Mouse (Mus musculus) embryonic facial prominence, embryonic 13.5 days (tissue): ENCODE measurements at regions not wholly inside any gene's neighbourhood (a gene's known extent, or its start where the extent isn't known, plus 50 kb on each side); places are given as distances from the start of the nearest gene placed in this dataset.

Source experiments
- ATAC-seq: fragments of 200-750 bp; cut with Nextera tagmentation; 2 replicates; pipeline ENCODE4 v1.8.0; 2017; ENCODE audit warnings: low read depth; ENCODE audit not compliant: insufficient number of reproducible peaks, insufficient read depth, low FRiP score, low TSS enrichment
- H3K27ac ChIP-seq: fragments of 300-500 bp; sonication (generic); 2 replicates; pipeline ENCODE4 v1.5.1; 2015; ENCODE audit warnings: moderate library complexity, mild to moderate bottlenecking, inconsistent platforms
- H3K27me3 ChIP-seq: fragments of 300-500 bp; sonication (generic); 2 replicates; pipeline ENCODE4 v1.6.1; 2015; ENCODE audit warnings: mild to moderate bottlenecking, inconsistent platforms
- H3K36me3 ChIP-seq: fragments of 300-500 bp; sonication (generic); 2 replicates; pipeline ENCODE4 v1.6.1; 2015; ENCODE audit warnings: mild to moderate bottlenecking, inconsistent platforms
- H3K4me1 ChIP-seq: fragments of 300-500 bp; sonication (generic); 2 replicates; pipeline ENCODE4 v1.6.1; 2015; ENCODE audit warnings: inconsistent platforms
- H3K4me2 ChIP-seq: fragments of 300-500 bp; sonication (generic); 2 replicates; pipeline ENCODE4 v1.6.1; 2015; ENCODE audit warnings: moderate library complexity, mild to moderate bottlenecking, inconsistent platforms
- H3K4me3 ChIP-seq: fragments of 300-500 bp; sonication (generic); 2 replicates; pipeline ENCODE4 v1.5.1; 2015; ENCODE audit warnings: mild to moderate bottlenecking, inconsistent platforms
- H3K9ac ChIP-seq: fragments of 300-500 bp; sonication (generic); 2 replicates; pipeline ENCODE4 v1.6.1; 2015; ENCODE audit warnings: mild to moderate bottlenecking, inconsistent platforms
- H3K9me3 ChIP-seq: fragments of 300-500 bp; sonication (generic); 2 replicates; pipeline ENCODE4 v1.6.1; 2016; ENCODE audit warnings: inconsistent platforms
- WGBS: fragments of 180-500 bp; shearing (Covaris S2); methylation state at CpG from one replicate; pipeline ENCODE4 v1.1.7; 2015; ENCODE audit warnings: mixed read lengths; 5-methylcytosine and 5-hydroxymethylcytosine counted together

DNA sequence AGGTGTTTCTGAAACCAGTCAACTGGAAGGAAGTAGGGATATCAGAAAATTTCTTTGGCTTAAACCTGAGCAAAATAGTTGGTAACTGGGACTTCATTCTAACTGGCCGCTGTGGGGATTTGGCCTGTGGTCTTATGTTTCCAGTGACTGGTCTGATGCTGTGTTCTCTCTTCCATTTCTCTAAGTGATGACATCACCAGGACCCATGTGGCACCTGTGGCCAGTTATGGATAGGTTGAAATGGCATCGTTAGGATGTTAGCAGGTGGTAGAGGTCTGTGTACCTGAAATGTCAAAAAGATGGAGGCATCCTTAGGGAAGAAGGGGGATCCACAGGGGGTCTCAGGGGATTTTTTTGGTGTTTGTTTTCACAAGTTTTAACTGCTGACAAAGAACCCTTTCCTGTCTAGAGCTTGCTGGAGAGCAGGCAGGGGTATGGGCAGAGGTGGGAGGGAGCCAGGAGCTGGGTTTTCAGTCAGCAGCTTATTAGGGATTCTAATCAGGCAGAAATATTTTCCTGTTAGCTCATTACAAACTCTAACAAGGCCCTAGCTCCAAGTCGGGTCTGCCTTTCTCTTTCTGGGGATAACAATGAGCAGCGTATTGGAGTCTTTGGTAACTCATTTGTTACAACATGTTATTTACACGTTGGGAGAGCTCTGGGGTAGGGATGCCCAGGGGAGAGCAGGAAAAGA lies 170.2 kb downstream of the Adck1 start:
- Histone ChIP-seq H3K36me3 (no peaks in the 10 kb centered on the region), H3K9me3 (no peaks in the 10 kb centered on the region), H3K4me1 (peaks cover 13% of the 10 kb centered on the region), H3K4me2 (no peak overlapping the region), H3K9ac (no peak overlapping the region), H3K27ac (no peak overlapping the region), H3K4me3 (no peak overlapping the region), H3K27me3 (no peaks in the 10 kb centered on the region)
- ATAC-seq: no peak
- 63% methylated on average over 5 of the region's 5 CpGs for WGBS

DNA sequence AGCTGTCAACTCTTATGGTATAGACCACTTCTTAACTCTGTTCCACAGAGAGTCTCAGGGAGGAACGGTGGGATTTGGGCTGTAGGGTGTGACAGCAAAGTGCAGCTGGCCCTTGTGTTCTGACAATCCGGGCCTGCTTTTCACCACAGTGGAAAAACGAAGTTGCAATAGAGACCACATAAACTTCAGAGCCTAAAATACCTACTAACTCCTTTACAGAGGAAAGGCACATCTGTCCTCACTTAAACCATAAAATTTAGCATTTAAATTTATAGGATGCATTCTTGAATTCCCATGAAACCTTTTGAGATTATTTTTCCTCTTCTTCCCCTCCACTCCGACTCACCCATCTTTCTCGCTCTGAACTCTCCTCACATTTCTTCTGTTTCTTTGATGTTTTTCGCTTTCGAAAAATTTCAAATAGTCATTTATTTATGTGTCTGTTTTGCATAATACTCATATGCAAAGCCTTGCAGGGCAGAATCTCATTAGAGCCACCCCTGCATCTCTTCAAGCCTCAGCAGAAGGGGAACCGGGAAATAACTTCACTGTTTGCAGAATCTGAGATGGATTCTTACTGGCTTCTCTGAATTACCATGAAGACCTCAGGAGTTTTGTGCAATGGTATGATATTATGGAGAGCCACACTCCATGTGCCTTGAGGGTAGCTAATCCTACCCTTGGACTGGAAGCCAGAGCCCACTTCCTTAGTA lies 172.1 kb downstream of the Adck1 start:
- H3K36me3 ChIP-seq: no peaks in the 10 kb centered on the region
- ATAC-seq: peak; percentile 57; the same call in 1 of the 2 replicates
- peak overlapping the region; percentile 81 for H3K27ac ChIP-seq
- H3K27me3 ChIP-seq: no peaks in the 10 kb centered on the region
- H3K4me1 ChIP-seq: peaks cover 13% of the 10 kb centered on the region
- 30% methylated on average over 8 of the region's 8 CpGs for whole genome bisulfite sequencing
- no peak overlapping the region for H3K4me3 ChIP-seq
- H3K9me3 ChIP-seq: no peaks in the 10 kb centered on the region
- H3K4me2 ChIP-seq: no peak overlapping the region
- no peak overlapping the region for H3K9ac ChIP-seq

DNA sequence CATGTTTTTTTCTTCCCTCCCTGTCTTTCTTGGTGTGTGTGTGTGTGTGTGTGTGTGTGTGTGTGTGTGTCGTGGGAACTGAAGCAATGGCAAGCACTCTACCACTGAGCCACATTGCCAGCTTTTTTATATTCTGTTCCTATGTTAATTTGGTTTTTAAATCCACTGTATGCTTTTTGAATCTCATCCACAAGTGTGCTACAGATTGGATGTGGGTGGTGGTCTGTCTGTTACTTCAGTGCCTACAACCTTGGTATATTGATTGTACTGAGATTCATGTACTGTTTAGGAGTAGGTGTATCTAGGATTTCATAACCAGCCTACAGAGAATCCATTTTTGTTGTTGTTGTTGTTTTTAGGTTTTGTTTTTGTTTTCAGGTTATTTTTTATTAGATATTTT lies 170.8 kb upstream of the Nrxn3 start:
- Histone ChIP-seq H3K4me2 (no peak overlapping the region), H3K9me3 (no peaks in the 10 kb centered on the region), H3K36me3 (no peaks in the 10 kb centered on the region), H3K9ac (no peak overlapping the region), H3K4me3 (no peak overlapping the region), H3K4me1 (no peaks in the 10 kb centered on the region), H3K27me3 (no peaks in the 10 kb centered on the region), H3K27ac (no peak overlapping the region)
- 42% methylated on average over 1 of the region's 1 CpGs for WGBS
- ATAC-seq: no peak

DNA sequence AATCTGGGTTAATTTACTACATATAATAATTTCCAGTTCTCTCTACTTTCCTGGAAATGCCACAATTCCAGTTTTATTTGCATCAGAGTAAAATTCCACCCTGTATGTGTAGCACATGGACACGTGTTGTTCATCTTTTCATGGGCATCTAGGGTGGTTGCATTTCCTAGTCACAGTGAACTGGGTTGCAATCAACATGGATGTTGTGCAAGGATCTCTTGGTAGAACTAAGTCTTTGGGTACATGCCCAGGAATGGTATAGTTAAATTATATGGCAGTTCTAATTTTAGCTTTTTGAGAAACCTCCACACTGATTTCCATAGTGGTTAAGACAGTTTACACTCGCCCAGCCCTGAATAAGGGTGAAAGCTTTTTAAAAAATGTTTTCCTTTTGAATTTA lies 167.2 kb upstream of the Nrxn3 start:
- Histone ChIP-seq H3K9me3 (no peaks in the 10 kb centered on the region), H3K4me3 (no peak overlapping the region), H3K4me2 (no peak overlapping the region), H3K36me3 (no peaks in the 10 kb centered on the region), H3K4me1 (no peaks in the 10 kb centered on the region), H3K9ac (no peak overlapping the region), H3K27me3 (no peaks in the 10 kb centered on the region), H3K27ac (peak overlapping the region; percentile 62; the same call in 1 of the 2 replicates)
- no peak for ATAC-seq
- 59% methylated on average over 2 of the region's 2 CpGs for WGBS

DNA sequence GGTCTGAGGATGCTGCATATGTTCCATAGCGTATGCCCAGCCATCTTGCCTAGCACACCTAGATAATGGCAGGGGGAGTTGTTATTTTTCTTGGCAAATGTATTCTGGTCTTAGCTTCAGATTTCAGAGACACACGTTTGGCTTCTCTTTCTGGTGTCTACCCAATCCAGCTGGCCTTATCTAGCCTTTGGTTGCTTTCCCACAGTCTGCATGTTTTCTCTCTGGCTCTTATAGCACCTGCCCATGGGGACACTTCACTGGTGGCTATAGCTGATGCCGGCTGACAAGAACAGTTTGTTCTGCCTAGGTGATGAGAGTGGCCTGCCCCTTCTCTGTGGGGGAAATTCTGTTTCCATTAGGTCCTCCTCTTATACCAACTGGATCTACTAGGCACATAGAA lies 164.6 kb upstream of the Nrxn3 start:
- no peak overlapping the region for H3K4me3 ChIP-seq
- no peaks in the 10 kb centered on the region for H3K27me3 ChIP-seq
- 79% methylated on average over 3 of the region's 3 CpGs for WGBS
- no peaks in the 10 kb centered on the region for H3K36me3 ChIP-seq
- no peaks in the 10 kb centered on the region for H3K4me1 ChIP-seq
- H3K4me2 ChIP-seq: no peak overlapping the region
- no peak overlapping the region for H3K27ac ChIP-seq
- no peak for ATAC-seq
- no peak overlapping the region for H3K9ac ChIP-seq
- H3K9me3 ChIP-seq: no peaks in the 10 kb centered on the region

DNA sequence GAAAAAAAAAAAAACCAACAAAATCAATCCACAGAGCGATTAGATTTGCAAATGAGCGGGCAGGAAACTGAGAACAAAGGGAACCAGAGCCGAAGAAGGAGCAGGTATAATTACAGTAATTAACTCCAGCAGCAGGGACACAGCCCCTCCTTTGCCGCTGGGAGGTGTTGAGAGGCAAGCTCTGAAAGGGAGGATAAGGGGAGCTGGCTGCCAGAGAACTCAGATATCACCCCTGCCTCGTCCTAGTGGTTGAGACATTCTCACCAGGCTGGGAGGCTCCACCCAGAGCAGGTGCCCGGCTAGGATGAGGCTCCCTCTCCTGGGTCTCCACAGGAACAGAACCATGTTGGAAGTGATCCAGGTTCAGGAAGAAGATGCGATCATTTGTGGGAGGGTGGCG lies 142.7 kb upstream of the Nrxn3 start:
- Histone ChIP-seq H3K9ac (no peak overlapping the region), H3K4me3 (no peak overlapping the region), H3K36me3 (no peaks in the 10 kb centered on the region), H3K4me1 (0 out of 2 replicates have a peak, but pooled peaks cover 3% of the 10 kb centered on the region), H3K27me3 (no peaks in the 10 kb centered on the region), H3K27ac (no peak overlapping the region), H3K9me3 (no peaks in the 10 kb centered on the region), H3K4me2 (no peak overlapping the region)
- ATAC-seq: peak; percentile 81
- WGBS: 14% methylated on average over 8 of the region's 8 CpGs

DNA sequence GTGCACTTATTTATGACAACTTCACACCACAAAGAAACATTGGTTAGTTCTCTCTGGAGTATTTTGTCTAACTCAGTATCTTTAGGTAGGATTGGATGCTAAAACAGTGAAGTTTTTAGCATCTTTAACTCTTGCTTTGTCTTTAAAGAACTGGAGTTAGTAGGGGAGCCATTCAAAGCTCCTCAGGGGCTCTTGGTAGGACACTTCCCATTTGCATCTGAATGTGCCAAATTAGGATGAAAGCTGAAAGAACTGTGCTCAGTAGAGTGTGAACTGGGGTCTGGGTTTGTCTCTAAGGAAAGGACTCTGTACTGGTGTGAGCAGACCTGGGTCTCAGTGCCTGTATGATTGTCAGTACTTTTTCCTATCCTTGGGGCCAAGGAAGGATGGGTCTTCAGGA lies 116.7 kb upstream of the Nrxn3 start:
- Histone ChIP-seq H3K36me3 (no peaks in the 10 kb centered on the region), H3K9ac (no peak overlapping the region), H3K4me1 (no peaks in the 10 kb centered on the region), H3K4me3 (no peak overlapping the region), H3K27me3 (no peaks in the 10 kb centered on the region), H3K27ac (no peak overlapping the region), H3K4me2 (no peak overlapping the region), H3K9me3 (no peaks in the 10 kb centered on the region)
- no peak for ATAC-seq

DNA sequence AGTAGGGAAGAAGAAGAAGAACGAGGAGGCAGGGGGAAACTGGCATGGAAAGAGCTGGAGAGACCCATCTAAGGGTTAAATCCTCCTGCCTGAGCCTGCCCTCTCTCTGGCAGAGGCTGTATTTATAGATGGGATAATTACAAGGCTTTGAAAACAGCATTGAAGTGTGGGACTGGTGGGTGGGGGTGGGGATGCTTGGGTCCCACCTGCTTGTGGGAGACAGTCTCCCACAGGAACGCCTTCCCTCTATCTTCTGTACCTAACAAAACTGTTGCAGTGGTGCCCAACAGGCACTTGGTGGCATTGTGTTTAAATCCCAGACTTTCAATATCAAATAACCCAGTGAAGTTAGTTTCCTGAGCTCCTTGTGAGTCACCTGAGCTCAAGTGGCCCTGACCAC lies 102.6 kb upstream of the Nrxn3 start:
- no peaks in the 10 kb centered on the region for H3K9me3 ChIP-seq
- no peak overlapping the region for H3K27ac ChIP-seq
- H3K4me3 ChIP-seq: no peak overlapping the region
- H3K4me1 ChIP-seq: no peaks in the 10 kb centered on the region
- H3K36me3 ChIP-seq: no peaks in the 10 kb centered on the region
- WGBS: 24% methylated on average over 2 of the region's 2 CpGs
- no peaks in the 10 kb centered on the region for H3K27me3 ChIP-seq
- no peak overlapping the region for H3K4me2 ChIP-seq
- no peak overlapping the region for H3K9ac ChIP-seq
- peak; percentile 74 for ATAC-seq

DNA sequence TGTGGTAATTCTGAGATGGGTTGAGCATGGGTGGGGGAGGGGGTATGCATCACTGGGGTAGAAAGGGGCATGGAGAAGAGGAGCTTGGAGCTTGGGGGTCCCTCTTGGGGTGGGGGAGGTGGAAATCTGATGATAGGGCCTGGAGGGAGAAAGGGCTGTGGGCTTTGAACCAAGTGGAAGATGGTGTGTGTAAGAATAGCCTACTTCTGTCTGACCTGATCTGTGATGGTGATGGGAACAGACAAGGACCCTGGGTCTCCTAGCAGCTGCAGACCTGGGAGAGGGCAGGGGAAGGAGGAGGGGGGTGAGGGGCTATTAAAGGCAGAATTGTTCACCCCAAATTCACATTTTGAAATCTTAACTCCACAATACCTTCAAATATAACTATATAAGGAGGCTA lies 78.4 kb upstream of the Nrxn3 start:
- Histone ChIP-seq H3K27ac (no peak overlapping the region), H3K9me3 (no peaks in the 10 kb centered on the region), H3K9ac (no peak overlapping the region), H3K4me3 (no peak overlapping the region), H3K4me1 (no peaks in the 10 kb centered on the region), H3K36me3 (no peaks in the 10 kb centered on the region), H3K4me2 (no peak overlapping the region), H3K27me3 (no peaks in the 10 kb centered on the region)
- no peak for ATAC-seq

DNA sequence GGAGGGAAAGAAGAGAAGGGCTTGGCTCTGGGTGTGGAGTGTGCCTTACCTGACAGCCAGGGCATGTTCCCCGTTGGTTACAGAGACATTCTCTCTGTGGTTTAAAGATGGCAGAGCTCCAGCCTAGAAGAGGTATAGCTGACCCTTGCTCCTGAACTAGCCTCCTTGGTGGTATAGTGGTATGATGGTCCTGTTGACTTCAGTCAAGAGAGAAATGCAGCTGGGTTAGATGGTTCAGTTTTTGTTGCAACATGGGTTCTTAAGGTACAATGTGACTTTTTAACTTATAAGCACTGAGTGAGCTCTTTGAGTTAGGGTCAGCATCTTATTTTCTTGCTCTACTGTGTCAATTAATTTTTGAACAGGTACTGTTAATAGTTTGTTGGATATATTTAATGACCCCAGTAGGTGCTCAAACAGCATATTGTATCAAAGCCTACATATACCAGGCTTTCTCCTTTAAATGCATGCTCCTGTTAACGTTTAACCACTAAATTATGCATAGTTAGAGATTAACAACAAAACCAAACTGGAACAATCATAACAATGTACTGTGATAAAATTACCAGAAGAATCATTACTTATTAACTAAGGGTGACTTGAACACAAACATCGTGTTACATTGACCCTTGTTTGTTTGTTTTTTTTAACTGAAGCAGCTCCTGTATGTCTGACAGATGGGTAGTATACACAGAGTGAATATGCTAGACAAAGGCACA lies 70.5 kb upstream of the Nrxn3 start:
- no peak overlapping the region for H3K27ac ChIP-seq
- H3K36me3 ChIP-seq: no peaks in the 10 kb centered on the region
- no peaks in the 10 kb centered on the region for H3K27me3 ChIP-seq
- H3K9ac ChIP-seq: no peak overlapping the region
- H3K4me1 ChIP-seq: no peaks in the 10 kb centered on the region
- no peaks in the 10 kb centered on the region for H3K9me3 ChIP-seq
- H3K4me2 ChIP-seq: no peak overlapping the region
- WGBS: 69% methylated on average over 3 of the region's 3 CpGs
- H3K4me3 ChIP-seq: no peak overlapping the region
- ATAC-seq: no peak
